Mouse (Mus musculus): ENCODE results near the gene Scrg1.

DNA sequence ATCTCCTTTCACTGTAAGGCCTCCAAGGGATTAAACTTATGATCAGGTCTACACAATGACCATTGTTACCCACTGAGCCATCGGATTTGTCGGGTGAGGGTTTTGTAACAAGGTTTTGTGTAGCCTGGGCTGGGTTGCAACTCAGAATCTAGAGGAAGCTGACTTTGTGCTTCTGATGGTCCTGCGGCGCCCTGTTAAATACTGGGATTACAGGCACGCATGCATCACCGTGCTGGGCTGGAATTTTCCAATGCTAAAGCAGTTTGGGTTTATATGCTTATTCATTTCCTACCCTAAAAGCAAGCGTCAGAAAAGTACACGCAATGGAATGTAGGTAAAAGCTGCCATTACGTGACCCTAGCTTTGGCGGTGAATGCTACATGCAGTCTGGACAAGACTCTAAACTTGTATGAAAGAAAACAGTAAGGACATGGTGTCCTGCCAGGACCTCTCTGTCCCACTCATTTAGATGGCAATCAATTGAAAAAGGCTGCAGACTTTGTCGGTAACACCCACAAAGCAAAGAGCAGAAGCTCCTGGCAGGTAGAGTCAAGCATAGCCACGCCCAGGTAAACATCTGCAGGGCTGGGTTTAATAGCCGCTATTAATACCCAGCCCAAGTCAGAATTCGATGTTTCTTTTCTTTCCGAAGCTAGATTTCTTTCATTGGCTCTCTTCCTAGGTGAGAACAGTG, 45.8 kb upstream of the Scrg1 start:
- TF ChIP-seq GATA1 (IDR thresholded peaks at IDR 0.05; ENCODE audit: borderline replicate concordance, low read length) (no peak), FLI1 (IDR thresholded peaks at IDR 0.05; ENCODE audit: low read length) (no peak)
